ENCODE assay signal across 8 mouse cellular contexts in the genomic region with DNA sequence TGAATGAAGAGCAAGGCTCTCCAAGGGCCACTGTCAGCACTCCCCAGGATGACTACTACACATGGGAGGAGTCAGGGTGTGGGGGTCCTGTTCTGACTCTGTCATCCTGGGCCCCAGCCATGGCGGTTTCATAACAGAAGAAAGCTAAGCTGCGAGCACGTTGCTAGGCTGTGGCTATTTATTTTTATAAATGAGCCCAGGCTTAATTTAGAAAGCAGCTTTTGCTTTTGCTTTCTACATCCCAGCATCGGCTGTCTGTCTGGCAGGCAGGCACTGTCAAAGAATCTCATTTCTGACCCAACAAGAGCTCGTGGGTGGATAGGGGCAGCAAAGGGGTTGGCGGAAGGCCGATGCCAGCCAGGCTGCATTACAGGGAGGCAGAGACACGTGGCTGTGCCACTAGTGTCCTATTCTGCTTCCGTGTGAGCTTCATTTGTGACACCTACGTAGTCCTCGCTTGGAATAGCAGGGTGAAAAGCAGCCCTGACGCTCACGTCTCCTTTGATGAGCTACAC.
A peak's percentile ranks its signal among the peaks of the same experiment; 100 is the strongest.
DNase-seq lines count a peak whose midpoint lies in the region; ATAC-seq and TF ChIP-seq lines count a peak whose summit lies in the region.

No protein-coding gene starts in this region.

- dilution Hi-C loops in CH12.LX (cut with MboI; ENCODE audit: extremely low pct_ligation_motif_present, extremely low pct_unique_long_range_greater_than_20kb, low sequenced_read_pairs) = no loop called here

- H3K9ac ChIP-seq in CH12.LX (ENCODE audit: insufficient read depth, low read depth) = no peak overlapping the region
- H3K9ac ChIP-seq in heart, postnatal 0 days (replicated peaks; ENCODE audit: low read depth, low read length) = 0 out of 2 replicates have a peak overlapping the region, but pooled peaks have one; percentile 2
- no peak overlapping the region for H3K9ac ChIP-seq in liver, postnatal 0 days (replicated peaks)

- TF ChIP-seq RAD21 in CH12.LX (IDR thresholded peaks at IDR 0.05; ENCODE audit: low read depth, low read length) = no peak

- H3K4me1 ChIP-seq in CH12.LX (ENCODE audit: control insufficient read depth in 1 of 2, insufficient read depth in 2 of 2) = peaks cover 6 to 19% of the 10 kb centered on the region in 2 experiments; a peak in 3 of 4 replicates
- H3K4me1 ChIP-seq in heart, postnatal 0 days (ENCODE audit: control insufficient read depth, insufficient read depth) = peaks cover 7% of the 10 kb centered on the region
- peaks cover 9% of the 10 kb centered on the region for H3K4me1 ChIP-seq in liver, postnatal 0 days (ENCODE audit: insufficient read depth)

- DNase-seq in CH12.LX (ENCODE audit: extremely low read depth) (peak; percentile 19), liver (no peak)
- DNase-seq in brain, adult 2 months (ENCODE audit: low read depth, low spot score) = peak; percentile 93
- peak; percentile 55 for DNase-seq in heart, postnatal 0 days (ENCODE audit: low spot score)
- peak; percentile 74 to 77 for DNase-seq in left cerebral cortex, postnatal 10 days (ENCODE audit: extremely low spot score in 1 of 2, low spot score in 2 of 2)
- DNase-seq in right cerebral cortex, postnatal 25 days = peak; percentile 84
- no peak for DNase-seq in liver, postnatal 0 days

- TF ChIP-seq POLR2A in CH12.LX (IDR thresholded peaks at IDR 0.05; ENCODE audit: low read depth, low read length) = no peak

- no peak for TF ChIP-seq CTCF in CH12.LX (conservative IDR thresholded peaks at IDR 0.05 in 1 of 2, IDR thresholded peaks at IDR 0.05 in 1 of 2; ENCODE audit: low read depth in 2 of 2, low read length in 2 of 2)
- no peak for TF ChIP-seq CTCF in heart, postnatal 0 days (IDR thresholded peaks at IDR 0.05; ENCODE audit: low read depth)
- no peak for TF ChIP-seq CTCF in liver, postnatal 0 days (IDR thresholded peaks at IDR 0.05; ENCODE audit: low read depth)

- no peaks in the 10 kb centered on the region for H3K36me3 ChIP-seq in CH12.LX (replicated peaks in 1 of 2; ENCODE audit: control insufficient read depth in 1 of 2, insufficient read depth in 1 of 2, low read length in 1 of 2)
- no peaks in the 10 kb centered on the region for H3K36me3 ChIP-seq in heart, postnatal 0 days (replicated peaks; ENCODE audit: control insufficient read depth, insufficient read depth, low read length)
- H3K36me3 ChIP-seq in liver, postnatal 0 days (replicated peaks; ENCODE audit: insufficient read depth, low read length) = no peaks in the 10 kb centered on the region

- intact Hi-C loops in left cerebral cortex, postnatal 10 days (cut with DNase I) = loop anchor here (5.0 to 10.0 kb wide), 3 partner anchors 114 to 253 kb away; no protein-coding TSS in a partner anchor

- no peaks in the 10 kb centered on the region for H3K9me3 ChIP-seq in CH12.LX (replicated peaks; ENCODE audit: low read length)
- no peaks in the 10 kb centered on the region for H3K9me3 ChIP-seq in heart, postnatal 0 days (replicated peaks; ENCODE audit: control insufficient read depth, low read length)
- H3K9me3 ChIP-seq in liver, postnatal 0 days (ENCODE audit: low read length) = no peaks in the 10 kb centered on the region

- in situ Hi-C loops in CH12.LX (cut with MboI; ENCODE audit: low pct_ligation_motif_present, low pct_unique_long_range_greater_than_20kb, low sequenced_read_pairs) = no loop called here

- 37% methylated on average over 13 of the region's 13 CpGs for WGBS in heart, postnatal 0 days
- WGBS in liver, postnatal 0 days (ENCODE audit: insufficient replicate concordance) = 75% methylated on average over 13 of the region's 13 CpGs

- ATAC-seq in heart, postnatal 0 days (ENCODE audit: insufficient read depth, low read depth) = peak; percentile 48; the same call in 1 of the 2 replicates
- no peak for ATAC-seq in liver, postnatal 0 days
- ATAC-seq in cerebellum, adult (ENCODE audit: insufficient number of reproducible peaks, low FRiP score, low TSS enrichment) = no peak

- no peaks in the 10 kb centered on the region for H3K79me2 ChIP-seq in CH12.LX (replicated peaks; ENCODE audit: control insufficient read depth, extremely low read depth, insufficient read depth, poor library complexity, severe bottlenecking)

- no peak overlapping the region for H3K4me3 ChIP-seq in CH12.LX (replicated peaks in 1 of 3; ENCODE audit: low read depth in 2 of 3, low read length in 2 of 3, poor library complexity in 1 of 3)
- no peak overlapping the region for H3K4me3 ChIP-seq in heart, postnatal 0 days (ENCODE audit: low read depth, low read length)
- no peak overlapping the region for H3K4me3 ChIP-seq in liver, postnatal 0 days (ENCODE audit: low read depth, low read length)

- no peaks in the 10 kb centered on the region for H3K27me3 ChIP-seq in CH12.LX (replicated peaks)
- H3K27me3 ChIP-seq in heart, postnatal 0 days (ENCODE audit: control insufficient read depth, insufficient read depth, low read length) = no peaks in the 10 kb centered on the region
- H3K27me3 ChIP-seq in liver, postnatal 0 days (ENCODE audit: insufficient read depth, low read length) = no peaks in the 10 kb centered on the region

- no peak overlapping the region for H3K4me2 ChIP-seq in CH12.LX (ENCODE audit: insufficient read depth, low read depth, poor library complexity, severe bottlenecking)
- peak overlapping the region; percentile 38; the same call in 1 of the 2 replicates for H3K4me2 ChIP-seq in heart, postnatal 0 days (ENCODE audit: low read depth, low read length)
- H3K4me2 ChIP-seq in liver, postnatal 0 days (ENCODE audit: low read depth, low read length) = no peak overlapping the region

- no peak overlapping the region for H3K27ac ChIP-seq in CH12.LX (ENCODE audit: insufficient read depth, low read depth)
- H3K27ac ChIP-seq in heart, postnatal 0 days (ENCODE audit: low read depth) = peak overlapping the region; percentile 13
- no peak overlapping the region for H3K27ac ChIP-seq in liver, postnatal 0 days (ENCODE audit: low read depth)

- no peak for TF ChIP-seq EP300 in CH12.LX (IDR thresholded peaks at IDR 0.05; ENCODE audit: low read length)
- TF ChIP-seq EP300 in heart, postnatal 0 days (IDR thresholded peaks at IDR 0.05; ENCODE audit: low read depth) = no peak
- TF ChIP-seq EP300 in liver, postnatal 0 days (IDR thresholded peaks at IDR 0.05; ENCODE audit: low read depth) = no peak

TF ChIP-seq in CH12.LX, 34 proteins besides CTCF, POLR2A, EP300 and RAD21:
- no peak for TF ChIP-seq MYC (IDR thresholded peaks at IDR 0.05; ENCODE audit: low read depth, low read length)
- TF ChIP-seq ZMIZ1 (IDR thresholded peaks at IDR 0.05; ENCODE audit: low read depth, low read length) = no peak
- TF ChIP-seq MAFK (IDR thresholded peaks at IDR 0.05; ENCODE audit: insufficient replicate concordance, low read length) = no peak
- 0 out of 2 replicates have a peak, but pooled peaks have one; percentile 6 for TF ChIP-seq ETS1 (conservative IDR thresholded peaks at IDR 0.05; ENCODE audit: low read depth, low read length)

Comparison
In these comparisons a context has a peak if more than half of its experiments do, and no peak if none do; other contexts are left out.
1. DNase-seq: peak in CH12.LX (single experiment), brain, adult 2 months (single experiment), heart, postnatal 0 days (single experiment), left cerebral cortex, postnatal 10 days (2 of 2) and right cerebral cortex, postnatal 25 days (single experiment); none in liver, postnatal 0 days (single experiment) and liver (single experiment).